Mouse (Mus musculus) hindbrain, embryonic 15.5 days (tissue): Measurements from ENCODE around the gene Tbx5. TPM values are rescaled to one million over a fixed set of nuclear protein-coding genes. Genes with fewer than 3 reads are reported as not detected.

Source experiments
- ATAC-seq: fragments of 200-750 bp; cut with Nextera tagmentation; 2 replicates; pipeline ENCODE4 v1.8.0; 2017; ENCODE audit warnings: low read depth, moderate number of reproducible peaks, moderate TSS enrichment; ENCODE audit not compliant: low FRiP score
- H3K27ac ChIP-seq: fragments of 300-500 bp; sonication (generic); replicated peaks from 2 replicates; pipeline ENCODE4 v1.5.1; 2015; ENCODE audit warnings: mild to moderate bottlenecking, inconsistent platforms
- H3K27me3 ChIP-seq: fragments of 300-500 bp; sonication (generic); 2 replicates; pipeline ENCODE4 v1.6.1; 2015; ENCODE audit warnings: control low read depth, inconsistent platforms
- H3K36me3 ChIP-seq: fragments of 300-500 bp; sonication (generic); 2 replicates; pipeline ENCODE4 v1.6.1; 2015; ENCODE audit warnings: control low read depth, inconsistent platforms
- H3K4me1 ChIP-seq: fragments of 300-500 bp; sonication (generic); replicated peaks from 2 replicates; pipeline ENCODE4 v1.6.1; 2015; ENCODE audit warnings: control low read depth, inconsistent platforms
- H3K4me2 ChIP-seq: fragments of 300-500 bp; sonication (generic); 2 replicates; pipeline ENCODE4 v1.6.1; 2015; ENCODE audit warnings: moderate library complexity, mild to moderate bottlenecking, inconsistent platforms
- H3K4me3 ChIP-seq: fragments of 300-500 bp; sonication (generic); 2 replicates; pipeline ENCODE4 v1.5.1; 2015; ENCODE audit warnings: mild to moderate bottlenecking, inconsistent platforms
- H3K9ac ChIP-seq: fragments of 300-500 bp; sonication (generic); 2 replicates; pipeline ENCODE4 v1.6.1; 2015; ENCODE audit warnings: inconsistent platforms
- H3K9me3 ChIP-seq: fragments of 300-500 bp; sonication (generic); 2 replicates; pipeline ENCODE4 v1.6.1; 2016; ENCODE audit warnings: control low read depth, inconsistent platforms
- WGBS: fragments of 180-500 bp; shearing (Covaris S2); methylation state at CpG from one replicate; pipeline ENCODE4 v1.1.7; 2015; 5-methylcytosine and 5-hydroxymethylcytosine counted together
- polyA plus RNA-seq: library from polyadenylated mRNA; unstranded; fragments of >200 nt; fragmentation: Nextera tagmentation; extraction: Ambion mirVana; gene quantifications from 2 replicates; pipeline ENCODE4 v1.2.1, GENCODE M21; 2015

Tbx5 gene
- 0.09 TPM in 1 of 2 replicates, not detected in the other for polyA plus RNA-seq

DNA sequence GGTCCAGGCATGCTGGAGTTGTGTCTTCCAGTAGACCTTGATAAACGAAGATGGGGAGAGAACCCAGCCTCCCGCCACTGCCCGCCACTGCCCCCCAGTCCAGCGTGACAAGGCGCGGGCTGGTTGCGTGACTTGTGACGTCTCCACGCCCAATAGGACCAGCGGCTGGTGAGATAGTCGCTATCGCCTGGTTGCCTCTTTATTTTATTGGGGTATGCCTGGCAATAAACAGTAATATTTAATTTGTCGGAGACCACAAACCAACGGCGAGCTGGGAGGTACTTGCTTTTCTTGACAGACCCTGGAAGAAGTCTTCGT is at the start of gene Tbx5:
Gene Tbx5 (plus strand): TSS at position 190 of the 318 bp plus-strand sequence.
- no peaks in the 10 kb centered on the region for H3K36me3 ChIP-seq
- ATAC-seq: no peak

DNA sequence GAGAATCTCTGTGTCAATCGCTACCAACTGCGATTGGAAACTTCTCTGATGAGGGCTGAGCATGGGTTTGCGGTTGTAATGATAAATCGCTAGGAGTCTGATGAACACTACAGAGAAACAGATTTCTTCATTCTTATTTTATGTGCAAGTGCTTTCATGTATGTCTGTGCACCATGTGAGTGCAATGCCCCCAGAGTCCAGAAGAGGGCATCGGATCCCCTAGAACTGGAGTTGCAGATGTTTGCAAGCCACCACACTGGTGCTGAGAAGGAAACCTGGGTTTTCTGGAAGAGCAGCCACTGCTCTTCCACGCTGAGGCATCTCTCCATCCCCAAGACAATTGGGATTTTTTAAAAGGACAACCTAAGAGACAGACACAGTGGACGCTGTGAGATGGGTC is 46.5 kb upstream of the Tbx5 start:
- H3K9ac ChIP-seq: no peak overlapping the region
- WGBS: 88% methylated on average over 7 of the region's 7 CpGs
- H3K4me3 ChIP-seq: no peak overlapping the region
- ATAC-seq: no peak
- H3K27ac ChIP-seq: no peak overlapping the region
- H3K36me3 ChIP-seq: no peaks in the 10 kb centered on the region
- H3K4me1 ChIP-seq: no peaks in the 10 kb centered on the region
- no peaks in the 10 kb centered on the region for H3K9me3 ChIP-seq
- no peak overlapping the region for H3K4me2 ChIP-seq
- H3K27me3 ChIP-seq: peaks cover 8% of the 10 kb centered on the region; the same call in 1 of the 2 replicates

More for the DNA sequence above, at the start of gene Tbx5:
- H3K4me1 ChIP-seq: peaks cover 7% of the 10 kb centered on the region; the same call in 1 of the 2 replicates
- H3K9ac ChIP-seq: no peak within 1 kb of the TSS
- WGBS: 2% methylated on average over 16 of the region's 16 CpGs
- H3K27ac ChIP-seq: no peak within 1 kb of the TSS
- H3K27me3 ChIP-seq: peaks cover 87% of the 10 kb centered on the region
- H3K4me2 ChIP-seq: no peak within 1 kb of the TSS
- H3K4me3 ChIP-seq: no peak within 1 kb of the TSS
- H3K9me3 ChIP-seq: no peaks in the 10 kb centered on the region

DNA sequence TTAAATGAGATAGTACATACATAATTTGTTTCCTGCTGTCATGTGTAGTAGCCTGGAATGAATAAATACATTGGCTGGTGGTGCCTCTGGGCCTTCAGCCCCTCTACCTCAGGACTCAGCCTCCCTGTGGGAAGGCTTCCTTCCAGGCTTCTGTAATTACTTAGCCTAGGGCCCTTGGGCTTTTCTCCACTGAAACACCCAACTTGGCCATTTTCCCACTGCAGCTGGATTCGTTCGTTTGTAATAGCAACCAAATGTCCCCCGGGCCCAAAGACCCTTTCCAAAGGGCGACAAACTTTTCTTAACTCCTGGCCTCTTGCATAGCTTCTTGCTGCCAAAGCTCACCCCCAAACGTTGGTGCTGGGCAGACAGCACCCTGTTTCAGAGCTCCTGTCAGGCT is 40.8 kb upstream of the Tbx5 start:
- Histone ChIP-seq H3K27ac (no peak overlapping the region), H3K4me2 (no peak overlapping the region), H3K9me3 (no peaks in the 10 kb centered on the region), H3K27me3 (peaks cover 63% of the 10 kb centered on the region), H3K4me3 (no peak overlapping the region), H3K9ac (no peak overlapping the region), H3K4me1 (no peaks in the 10 kb centered on the region), H3K36me3 (no peaks in the 10 kb centered on the region)
- ATAC-seq: no peak
- 45% methylated on average over 5 of the region's 5 CpGs for WGBS

DNA sequence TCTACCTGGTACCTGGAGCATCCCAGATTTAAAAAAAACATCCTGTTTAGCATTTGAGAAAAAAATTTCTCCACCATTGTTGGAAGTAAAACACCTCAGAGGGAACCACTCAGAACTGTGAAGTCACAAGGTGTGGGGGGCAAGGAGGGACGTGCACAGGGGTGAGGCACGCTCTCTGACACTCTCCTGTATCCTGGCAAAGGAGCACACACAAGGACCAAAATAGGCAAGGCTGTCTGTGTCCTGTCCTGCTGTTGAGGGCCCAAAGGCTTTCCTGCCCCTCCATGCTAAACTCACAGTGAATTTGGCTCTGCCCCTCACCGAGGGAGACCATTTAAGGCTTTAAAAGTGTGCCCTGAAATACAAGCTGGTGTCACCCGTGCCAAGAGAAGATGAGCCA is 38.5 kb upstream of the Tbx5 start:
- Histone ChIP-seq H3K27ac (no peak overlapping the region), H3K9ac (no peak overlapping the region), H3K9me3 (no peaks in the 10 kb centered on the region), H3K4me2 (no peak overlapping the region), H3K4me1 (no peaks in the 10 kb centered on the region), H3K27me3 (peaks cover 85% of the 10 kb centered on the region), H3K4me3 (no peak overlapping the region), H3K36me3 (no peaks in the 10 kb centered on the region)
- 4% methylated on average over 4 of the region's 4 CpGs for WGBS
- ATAC-seq: no peak

DNA sequence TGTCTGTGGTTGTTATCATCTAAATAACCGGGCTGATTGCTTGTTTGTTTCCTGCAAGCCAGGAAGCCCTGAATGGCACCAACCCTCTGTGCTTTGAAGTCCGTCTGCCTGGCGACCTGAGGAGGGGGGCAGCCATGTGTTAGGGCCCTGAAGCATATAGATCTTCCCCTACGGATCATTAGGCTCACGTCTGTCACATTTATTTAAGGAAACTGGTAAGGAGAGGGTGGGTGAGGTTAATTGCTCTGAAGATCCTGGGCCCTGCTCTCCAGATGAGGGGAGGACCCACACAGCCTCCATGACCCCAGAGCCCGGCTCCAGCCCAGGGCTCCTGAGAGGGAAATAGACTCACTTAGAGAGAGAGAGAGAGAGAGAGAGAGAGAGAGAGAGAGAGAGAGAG is 37.1 kb upstream of the Tbx5 start:
- Histone ChIP-seq H3K27ac (no peak overlapping the region), H3K4me1 (no peaks in the 10 kb centered on the region), H3K4me3 (no peak overlapping the region), H3K9me3 (no peaks in the 10 kb centered on the region), H3K4me2 (no peak overlapping the region), H3K9ac (no peak overlapping the region), H3K27me3 (peaks cover 92% of the 10 kb centered on the region), H3K36me3 (no peaks in the 10 kb centered on the region)
- ATAC-seq: no peak
- WGBS: under 1% methylated on average over 6 of the region's 6 CpGs

DNA sequence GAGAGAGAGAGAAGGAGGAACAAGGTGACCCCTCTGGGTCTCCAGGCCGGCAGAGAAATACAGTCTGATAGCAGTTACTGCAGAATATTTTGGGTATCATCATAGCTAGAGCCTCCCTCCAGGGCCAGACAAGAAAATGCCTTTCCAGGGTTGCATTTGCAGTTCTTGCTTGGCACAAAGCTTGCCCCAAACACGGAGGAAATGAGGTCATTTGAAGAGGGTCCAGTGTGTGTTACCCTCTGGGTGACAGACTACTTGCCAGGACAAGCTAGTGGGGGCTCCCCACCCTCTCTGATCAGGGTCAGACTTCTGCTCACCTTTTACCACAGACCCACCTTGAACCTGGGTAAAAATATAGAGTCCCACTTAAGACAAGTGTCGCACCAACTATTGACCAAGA is 36.7 kb upstream of the Tbx5 start:
- Histone ChIP-seq H3K9me3 (no peaks in the 10 kb centered on the region), H3K36me3 (no peaks in the 10 kb centered on the region), H3K4me2 (no peak overlapping the region), H3K4me3 (no peak overlapping the region), H3K4me1 (no peaks in the 10 kb centered on the region), H3K9ac (no peak overlapping the region), H3K27me3 (peaks cover 96% of the 10 kb centered on the region), H3K27ac (no peak overlapping the region)
- 10% methylated on average over 3 of the region's 3 CpGs for WGBS
- no peak for ATAC-seq

DNA sequence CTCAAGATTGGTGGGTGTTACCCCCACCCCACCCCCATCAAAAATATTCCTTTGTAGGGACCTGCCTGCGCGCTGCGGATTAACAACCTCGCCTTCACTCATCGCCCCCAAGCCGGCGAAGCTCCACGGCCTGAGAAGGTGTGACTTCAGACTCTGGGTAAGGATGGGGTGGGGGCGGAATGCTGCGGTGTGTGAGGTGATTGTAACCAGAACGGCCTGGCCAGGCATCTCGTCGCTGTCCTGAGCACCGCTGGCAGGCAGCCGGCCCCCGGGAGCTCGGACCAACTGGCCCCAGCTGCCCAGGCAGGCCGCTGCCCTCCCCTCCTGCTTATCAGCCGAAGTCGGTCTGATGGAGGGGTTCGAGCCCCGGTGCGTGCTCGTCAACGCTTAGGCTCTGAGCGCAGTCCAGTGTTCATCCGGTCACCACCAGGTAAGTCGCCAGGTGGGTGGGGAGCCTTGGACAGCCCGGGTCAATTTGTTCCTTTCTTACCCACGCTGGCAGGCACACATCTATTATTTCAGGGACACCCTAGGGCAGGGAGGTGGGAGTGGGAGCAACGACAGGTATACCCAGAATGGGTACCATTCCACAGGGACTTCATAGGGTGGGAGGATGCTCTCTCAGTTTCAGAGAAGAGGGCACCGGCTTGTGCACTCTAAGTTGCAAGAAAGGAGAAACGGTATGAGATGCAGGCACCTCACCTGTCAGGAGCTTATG is 35.9 kb upstream of the Tbx5 start:
- ATAC-seq: no peak

DNA sequence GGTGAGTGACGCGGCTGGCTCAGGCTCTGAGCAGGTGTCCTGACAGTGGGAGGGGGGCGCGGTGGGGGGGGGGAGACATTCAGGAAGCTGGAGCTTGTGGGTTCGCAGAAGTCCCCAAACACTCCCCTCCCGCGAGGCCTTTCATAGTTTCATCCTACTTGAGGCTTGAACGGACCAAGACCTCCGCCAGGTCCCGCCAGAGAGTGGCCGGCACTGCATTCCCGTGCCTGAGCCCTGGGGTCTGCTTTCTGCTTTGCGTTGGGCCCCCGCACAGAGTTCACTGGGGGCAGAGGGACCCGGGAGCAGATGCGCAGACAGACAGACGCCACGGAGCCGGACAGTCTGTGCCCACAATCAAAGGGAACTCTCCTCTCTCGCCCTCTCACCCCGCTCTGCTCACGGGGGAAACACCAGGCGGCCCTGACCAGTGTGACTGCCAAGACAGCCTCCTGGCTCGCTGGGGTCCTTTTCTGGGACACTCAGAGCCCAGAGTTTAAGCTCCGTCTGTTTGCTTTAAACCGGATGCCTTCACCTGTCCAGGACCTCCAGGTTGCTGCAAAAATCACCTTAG is 34.8 kb upstream of the Tbx5 start:
- no peaks in the 10 kb centered on the region for H3K9me3 ChIP-seq
- under 1% methylated on average over 24 of the region's 26 CpGs for WGBS
- no peaks in the 10 kb centered on the region for H3K4me1 ChIP-seq
- no peak overlapping the region for H3K27ac ChIP-seq
- no peak overlapping the region for H3K4me2 ChIP-seq
- no peak for ATAC-seq
- H3K36me3 ChIP-seq: no peaks in the 10 kb centered on the region
- no peak overlapping the region for H3K4me3 ChIP-seq
- H3K9ac ChIP-seq: no peak overlapping the region
- H3K27me3 ChIP-seq: peaks cover 98% of the 10 kb centered on the region

More for the DNA sequence above, 35.9 kb upstream of the Tbx5 start:
- no peaks in the 10 kb centered on the region for H3K4me1 ChIP-seq
- H3K4me3 ChIP-seq: no peak overlapping the region
- H3K9ac ChIP-seq: no peak overlapping the region
- no peak overlapping the region for H3K4me2 ChIP-seq
- H3K27me3 ChIP-seq: peaks cover 98% of the 10 kb centered on the region
- WGBS: 2% methylated on average over 33 of the region's 33 CpGs
- no peaks in the 10 kb centered on the region for H3K9me3 ChIP-seq
- no peaks in the 10 kb centered on the region for H3K36me3 ChIP-seq
- no peak overlapping the region for H3K27ac ChIP-seq

DNA sequence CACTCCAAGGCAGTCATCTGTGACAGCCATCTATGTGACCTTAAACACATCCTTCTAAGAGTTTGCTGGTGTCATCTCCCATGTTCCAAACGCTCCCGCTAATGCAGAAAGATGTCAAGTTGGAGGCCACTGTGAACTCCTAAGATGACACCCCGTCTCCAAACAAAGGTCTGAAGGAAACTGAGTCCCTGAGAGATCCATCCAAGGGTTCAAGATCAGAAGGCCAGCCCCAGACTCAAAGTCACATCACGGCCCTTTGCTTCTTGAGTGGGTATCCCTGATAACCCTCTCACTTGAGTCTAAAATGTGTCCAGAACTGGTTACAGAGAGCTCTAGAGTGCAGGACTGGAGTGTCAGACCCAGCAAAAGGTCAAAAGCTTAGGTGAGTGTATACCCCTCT is 34.2 kb upstream of the Tbx5 start:
- H3K4me3 ChIP-seq: no peak overlapping the region
- no peaks in the 10 kb centered on the region for H3K36me3 ChIP-seq
- ATAC-seq: no peak
- no peaks in the 10 kb centered on the region for H3K9me3 ChIP-seq
- H3K4me2 ChIP-seq: no peak overlapping the region
- 6% methylated on average over 4 of the region's 4 CpGs for WGBS
- no peak overlapping the region for H3K9ac ChIP-seq
- no peaks in the 10 kb centered on the region for H3K4me1 ChIP-seq
- H3K27me3 ChIP-seq: peaks cover 98% of the 10 kb centered on the region
- no peak overlapping the region for H3K27ac ChIP-seq

DNA sequence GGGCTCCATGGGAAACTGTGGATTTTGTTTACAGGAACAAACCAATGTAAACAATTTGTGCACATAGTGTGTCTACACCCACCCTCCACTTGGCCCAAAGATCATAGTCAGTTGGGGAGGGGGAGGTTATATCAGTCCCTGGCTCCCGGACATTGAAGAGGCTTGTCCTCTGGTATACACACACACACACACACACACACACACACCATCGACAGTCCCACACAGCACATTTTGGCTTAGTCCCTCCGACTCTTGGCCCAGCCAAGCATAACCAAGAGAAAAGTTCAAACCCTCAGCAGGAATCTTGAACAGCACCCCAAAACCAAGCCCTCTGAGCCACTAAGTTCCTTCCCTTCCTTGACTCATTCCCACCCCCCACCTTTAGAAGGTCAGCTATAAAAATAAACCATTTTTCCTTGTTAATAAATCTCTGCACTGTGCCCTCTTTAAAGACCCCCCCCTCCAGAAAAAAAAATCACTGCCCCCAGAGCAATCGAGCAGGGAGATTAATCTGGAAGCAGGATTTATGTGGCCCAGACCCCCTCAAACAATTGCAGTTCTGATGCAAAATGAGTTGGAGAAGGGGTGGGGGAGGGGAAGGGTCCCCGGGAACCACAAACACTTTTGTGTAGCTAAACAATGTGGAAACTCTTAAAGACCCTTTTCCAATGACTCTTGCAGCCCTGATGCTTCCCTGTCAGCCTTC is 33.6 kb upstream of the Tbx5 start:
- Histone ChIP-seq H3K4me3 (no peak overlapping the region), H3K4me2 (no peak overlapping the region), H3K27ac (no peak overlapping the region), H3K4me1 (no peaks in the 10 kb centered on the region), H3K36me3 (no peaks in the 10 kb centered on the region), H3K9ac (no peak overlapping the region), H3K27me3 (peaks cover 98% of the 10 kb centered on the region), H3K9me3 (no peaks in the 10 kb centered on the region)
- WGBS: under 1% methylated on average over 5 of the region's 5 CpGs
- no peak for ATAC-seq

DNA sequence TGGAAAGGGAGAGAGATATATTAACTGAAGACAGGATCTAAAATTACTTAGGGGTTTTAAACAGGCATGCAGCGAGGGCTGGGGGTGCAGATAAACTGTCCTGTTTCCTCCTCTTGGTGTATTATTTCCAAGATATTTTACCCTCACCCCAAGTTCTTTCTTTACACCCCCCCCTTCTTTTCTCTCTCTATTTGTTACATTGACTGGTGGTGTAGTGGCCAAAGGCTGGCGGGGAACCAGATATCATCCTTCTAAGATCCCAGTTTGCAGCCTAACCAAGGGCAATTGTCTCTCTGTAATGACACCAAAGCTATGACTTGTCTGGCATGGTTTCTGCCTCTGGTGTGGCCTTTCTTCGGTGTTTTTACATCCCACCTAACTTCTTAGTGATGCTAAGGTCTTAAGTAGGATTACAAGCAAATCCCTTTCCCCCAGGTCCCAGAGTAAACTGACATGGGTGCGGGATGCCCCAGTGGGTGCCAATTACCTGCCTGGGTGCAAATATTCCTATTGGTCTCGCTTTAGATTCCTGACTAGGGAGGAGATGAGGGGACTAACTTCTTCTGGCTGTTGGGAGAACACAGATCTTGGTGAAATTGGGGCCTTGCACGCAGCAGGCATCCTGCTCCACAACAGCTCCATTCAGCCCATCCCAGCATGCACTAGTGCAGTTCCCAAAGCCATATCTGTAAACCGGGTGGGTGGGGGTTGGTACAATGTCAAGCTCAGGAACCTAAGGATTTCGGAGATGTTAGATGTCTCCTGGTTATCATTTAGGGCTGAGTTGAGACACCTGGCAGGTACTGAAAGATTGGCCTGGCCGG is 32.8 kb upstream of the Tbx5 start:
- peaks cover 98% of the 10 kb centered on the region for H3K27me3 ChIP-seq
- H3K4me2 ChIP-seq: no peak overlapping the region
- ATAC-seq: no peak
- no peaks in the 10 kb centered on the region for H3K36me3 ChIP-seq
- no peaks in the 10 kb centered on the region for H3K9me3 ChIP-seq
- H3K4me3 ChIP-seq: no peak overlapping the region
- no peaks in the 10 kb centered on the region for H3K4me1 ChIP-seq
- H3K9ac ChIP-seq: no peak overlapping the region
- H3K27ac ChIP-seq: no peak overlapping the region
- WGBS: under 1% methylated on average over 9 of the region's 9 CpGs

DNA sequence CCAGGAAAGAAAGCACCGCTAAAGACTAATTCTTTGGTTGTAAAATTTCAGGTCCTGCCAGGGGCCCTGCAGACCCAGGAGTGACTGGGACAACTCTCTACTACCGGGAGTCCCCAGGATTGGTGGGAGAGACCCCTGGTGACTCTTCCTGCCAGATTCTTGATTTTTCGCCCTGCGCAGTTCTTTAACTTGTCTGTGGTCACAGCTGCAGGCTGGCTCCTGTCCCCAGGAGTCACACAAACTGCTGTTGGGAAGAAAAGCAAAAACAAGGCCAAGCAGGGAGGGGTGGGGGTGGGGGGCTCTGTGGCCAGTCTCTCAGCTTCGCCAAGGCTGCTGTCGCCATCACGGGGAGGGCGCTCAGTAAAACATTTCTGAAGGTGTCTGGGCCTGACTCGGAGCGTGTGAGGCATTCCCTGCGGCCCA is 32.2 kb upstream of the Tbx5 start:
- no peak overlapping the region for H3K9ac ChIP-seq
- peaks cover 97% of the 10 kb centered on the region for H3K27me3 ChIP-seq
- no peak overlapping the region for H3K4me2 ChIP-seq
- WGBS: under 1% methylated on average over 11 of the region's 11 CpGs
- no peak overlapping the region for H3K4me3 ChIP-seq
- H3K27ac ChIP-seq: no peak overlapping the region
- no peak for ATAC-seq
- H3K36me3 ChIP-seq: no peaks in the 10 kb centered on the region
- H3K9me3 ChIP-seq: no peaks in the 10 kb centered on the region
- no peaks in the 10 kb centered on the region for H3K4me1 ChIP-seq
